Mouse (Mus musculus): Measurements from ENCODE around the gene Gm20388. TPM values are rescaled to one million over a fixed set of nuclear protein-coding genes. Genes with fewer than 3 reads are reported as not detected.

The Gm20388 gene
- polyA plus RNA-seq, 1 experiment from 2014 or later, result not detected

- WGBS, result 16% methylated on average over 12 of the region's 12 CpGs
- Histone ChIP-seq H3K9ac (ENCODE audit: low read length) (no peak overlapping the region), H3K27me3 (ENCODE audit: control insufficient read depth, insufficient read depth, low read length) (no peaks in the 10 kb centered on the region), H3K36me3 (ENCODE audit: control insufficient read depth, insufficient read depth, low read length) (no peaks in the 10 kb centered on the region), H3K27ac (replicated peaks) (peak overlapping the region; percentile 59; the same call in 1 of the 2 replicates), H3K9me3 (ENCODE audit: control insufficient read depth, low read length) (no peaks in the 10 kb centered on the region), H3K4me2 (replicated peaks; ENCODE audit: low read depth) (no peak overlapping the region), H3K4me1 (replicated peaks; ENCODE audit: control insufficient read depth, insufficient read depth) (0 out of 2 replicates have a peak, but pooled peaks cover 8% of the 10 kb centered on the region), H3K4me3 (ENCODE audit: low read depth, low read length) (no peak overlapping the region)
- TF ChIP-seq CTCF (IDR thresholded peaks at IDR 0.05; ENCODE audit: low read depth) (peak; percentile 42), EP300 (optimal IDR thresholded peaks at IDR 0.05) (no peak)
- peak; percentile 84 for ATAC-seq (ENCODE audit: low FRiP score, low TSS enrichment)
- DNase-seq (ENCODE audit: low spot score), result peak; percentile 87
Measured at GRCm38 (mm10) chr8:123720471-123721001, 3809.9 kb downstream of the Gm20388 start.

- DNase-seq (ENCODE audit: low spot score) (no peak), ATAC-seq (ENCODE audit: low FRiP score, low TSS enrichment) (peak; percentile 38; the same call in 1 of the 2 replicates)
- 89% methylated on average over 5 of the region's 5 CpGs for WGBS
- H3K27me3 ChIP-seq (ENCODE audit: control insufficient read depth, insufficient read depth, low read length), result no peaks in the 10 kb centered on the region
- H3K27ac ChIP-seq (replicated peaks), result no peak overlapping the region
- TF ChIP-seq EP300 (optimal IDR thresholded peaks at IDR 0.05) (no peak), CTCF (IDR thresholded peaks at IDR 0.05; ENCODE audit: low read depth) (no peak)
- no peak overlapping the region for H3K4me3 ChIP-seq (ENCODE audit: low read depth, low read length)
- no peak overlapping the region for H3K9ac ChIP-seq (ENCODE audit: low read length)
- no peaks in the 10 kb centered on the region for H3K36me3 ChIP-seq (ENCODE audit: control insufficient read depth, insufficient read depth, low read length)
- H3K4me1 ChIP-seq (replicated peaks; ENCODE audit: control insufficient read depth, insufficient read depth), result 0 out of 2 replicates have a peak, but pooled peaks cover 3% of the 10 kb centered on the region
- no peaks in the 10 kb centered on the region for H3K9me3 ChIP-seq (ENCODE audit: control insufficient read depth, low read length)
- no peak overlapping the region for H3K4me2 ChIP-seq (replicated peaks; ENCODE audit: low read depth)
Measured at GRCm38 (mm10) chr8:123722245-123722644, 3811.6 kb downstream of the Gm20388 start.

- no peak for DNase-seq (ENCODE audit: low spot score)
- ATAC-seq (ENCODE audit: low FRiP score, low TSS enrichment), result no peak
- Histone ChIP-seq H3K27ac (replicated peaks) (no peak overlapping the region), H3K4me3 (ENCODE audit: low read depth, low read length) (no peak overlapping the region), H3K9ac (ENCODE audit: low read length) (no peak overlapping the region), H3K4me2 (replicated peaks; ENCODE audit: low read depth) (no peak overlapping the region), H3K36me3 (ENCODE audit: control insufficient read depth, insufficient read depth, low read length) (no peaks in the 10 kb centered on the region), H3K27me3 (ENCODE audit: control insufficient read depth, insufficient read depth, low read length) (no peaks in the 10 kb centered on the region), H3K4me1 (replicated peaks; ENCODE audit: control insufficient read depth, insufficient read depth) (0 out of 2 replicates have a peak, but pooled peaks cover 7% of the 10 kb centered on the region), H3K9me3 (ENCODE audit: control insufficient read depth, low read length) (no peaks in the 10 kb centered on the region)
- 88% methylated on average over 10 of the region's 10 CpGs for WGBS
- TF ChIP-seq EP300 (optimal IDR thresholded peaks at IDR 0.05) (no peak), CTCF (IDR thresholded peaks at IDR 0.05; ENCODE audit: low read depth) (no peak)
Measured at GRCm38 (mm10) chr8:123724752-123725151, 3814.1 kb downstream of the Gm20388 start.

- H3K27me3 ChIP-seq (ENCODE audit: control insufficient read depth, insufficient read depth, low read length), result no peaks in the 10 kb centered on the region
- 70% methylated on average over 7 of the region's 7 CpGs for WGBS
- H3K4me1 ChIP-seq (replicated peaks; ENCODE audit: control insufficient read depth, insufficient read depth), result 0 out of 2 replicates have a peak, but pooled peaks cover 9% of the 10 kb centered on the region
- H3K27ac ChIP-seq (replicated peaks), result no peak overlapping the region
- H3K4me2 ChIP-seq (replicated peaks; ENCODE audit: low read depth), result no peak overlapping the region
- H3K9ac ChIP-seq (ENCODE audit: low read length), result no peak overlapping the region
- no peaks in the 10 kb centered on the region for H3K9me3 ChIP-seq (ENCODE audit: control insufficient read depth, low read length)
- no peak for ATAC-seq (ENCODE audit: low FRiP score, low TSS enrichment)
- no peaks in the 10 kb centered on the region for H3K36me3 ChIP-seq (ENCODE audit: control insufficient read depth, insufficient read depth, low read length)
- DNase-seq (ENCODE audit: low spot score), result no peak
- TF ChIP-seq CTCF (IDR thresholded peaks at IDR 0.05; ENCODE audit: low read depth) (no peak), EP300 (optimal IDR thresholded peaks at IDR 0.05) (no peak)
- H3K4me3 ChIP-seq (ENCODE audit: low read depth, low read length), result no peak overlapping the region
Measured at GRCm38 (mm10) chr8:123725261-123725660, 3814.6 kb downstream of the Gm20388 start.

- no peak overlapping the region for H3K27ac ChIP-seq (replicated peaks)
- H3K4me1 ChIP-seq (replicated peaks; ENCODE audit: control insufficient read depth, insufficient read depth), result 0 out of 2 replicates have a peak, but pooled peaks cover 6% of the 10 kb centered on the region
- no peak for TF ChIP-seq EP300 (optimal IDR thresholded peaks at IDR 0.05)
- no peak for TF ChIP-seq CTCF (IDR thresholded peaks at IDR 0.05; ENCODE audit: low read depth)
- no peak overlapping the region for H3K4me2 ChIP-seq (replicated peaks; ENCODE audit: low read depth)
- WGBS, result 79% methylated on average over 6 of the region's 6 CpGs
- DNase-seq (ENCODE audit: low spot score) (no peak), ATAC-seq (ENCODE audit: low FRiP score, low TSS enrichment) (no peak)
- H3K36me3 ChIP-seq (ENCODE audit: control insufficient read depth, insufficient read depth, low read length), result no peaks in the 10 kb centered on the region
- H3K9me3 ChIP-seq (ENCODE audit: control insufficient read depth, low read length), result no peaks in the 10 kb centered on the region
- no peak overlapping the region for H3K9ac ChIP-seq (ENCODE audit: low read length)
- no peaks in the 10 kb centered on the region for H3K27me3 ChIP-seq (ENCODE audit: control insufficient read depth, insufficient read depth, low read length)
- no peak overlapping the region for H3K4me3 ChIP-seq (ENCODE audit: low read depth, low read length)
Measured at GRCm38 (mm10) chr8:123726759-123727158, 3816.1 kb downstream of the Gm20388 start.

GRCm38 (mm10) chr8:123729055-123729785, 3818.6 kb downstream of the Gm20388 start:
- Histone ChIP-seq H3K27me3 (ENCODE audit: control insufficient read depth, insufficient read depth, low read length) (no peaks in the 10 kb centered on the region), H3K27ac (replicated peaks) (no peak overlapping the region; the same call in 1 of the 2 replicates), H3K9ac (ENCODE audit: low read length) (0 out of 2 replicates have a peak overlapping the region, but pooled peaks have one; percentile 38), H3K9me3 (ENCODE audit: control insufficient read depth, low read length) (no peaks in the 10 kb centered on the region), H3K36me3 (ENCODE audit: control insufficient read depth, insufficient read depth, low read length) (no peaks in the 10 kb centered on the region), H3K4me2 (replicated peaks; ENCODE audit: low read depth) (peak overlapping the region; percentile 15), H3K4me3 (ENCODE audit: low read depth, low read length) (peak overlapping the region; percentile 2; the same call in 1 of the 2 replicates), H3K4me1 (replicated peaks; ENCODE audit: control insufficient read depth, insufficient read depth) (0 out of 2 replicates have a peak, but pooled peaks cover 6% of the 10 kb centered on the region)
- 17% methylated on average over 20 of the region's 20 CpGs for WGBS
- DNase-seq (ENCODE audit: low spot score) (peak; percentile 43), ATAC-seq (ENCODE audit: low FRiP score, low TSS enrichment) (peak; percentile 43; the same call in 1 of the 2 replicates)
- no peak for TF ChIP-seq EP300 (optimal IDR thresholded peaks at IDR 0.05)
- peak; percentile 46; the same call in 1 of the 2 replicates for TF ChIP-seq CTCF (IDR thresholded peaks at IDR 0.05; ENCODE audit: low read depth)
